Mouse (Mus musculus) ES-Bruce4 (cell line): ENCODE measurements around the gene Nrl. TPM values are rescaled to one million over a fixed set of nuclear protein-coding genes. Genes with fewer than 3 reads are reported as not detected.

Experiments used
- H3K27ac ChIP-seq: 2 replicates; pipeline ENCODE4 v1.5.1; 2012; ENCODE audit warnings: low read length, inconsistent platforms; ENCODE audit not compliant: insufficient read depth
- H3K27me3 ChIP-seq: 2 replicates; pipeline ENCODE4 v1.6.1; 2012; ENCODE audit warnings: mild to moderate bottlenecking, low read length, inconsistent platforms; ENCODE audit not compliant: control insufficient read depth, poor library complexity, insufficient read depth, severe bottlenecking
- H3K36me3 ChIP-seq: 2 replicates; pipeline ENCODE4 v1.6.1; 2012; ENCODE audit warnings: inconsistent platforms, mild to moderate bottlenecking, low read length, moderate library complexity; ENCODE audit not compliant: control insufficient read depth, poor library complexity, insufficient read depth, severe bottlenecking
- H3K4me1 ChIP-seq: one replicate; pipeline ENCODE4 v1.8.1; 2011; ENCODE audit warnings: low read length; ENCODE audit not compliant: control insufficient read depth, insufficient read depth
- H3K4me3 ChIP-seq: 2 replicates; pipeline ENCODE4 v1.5.1; 2011; ENCODE audit warnings: low read depth, mild to moderate bottlenecking, low read length
- H3K9ac ChIP-seq: 2 replicates; pipeline ENCODE4 v1.6.1; 2012; ENCODE audit warnings: low read depth, mild to moderate bottlenecking, inconsistent platforms; ENCODE audit not compliant: poor library complexity, severe bottlenecking
- H3K9me3 ChIP-seq: replicated peaks from 2 replicates; pipeline ENCODE4 v1.6.1; 2012; ENCODE audit warnings: mild to moderate bottlenecking, low read length, inconsistent platforms; ENCODE audit not compliant: control insufficient read depth, poor library complexity, insufficient read depth, severe bottlenecking
- CTCF ChIP-seq: IDR thresholded peaks from one replicate; pipeline ENCODE4 v1.8.1; 2011; ENCODE audit warnings: low read depth, low read length
- EP300 ChIP-seq: IDR thresholded peaks from 2 replicates; pipeline ENCODE4 v1.6.1; 2011; ENCODE audit warnings: low read depth, low read length; ENCODE audit not compliant: insufficient read depth
- POLR2A ChIP-seq: IDR thresholded peaks from one replicate; pipeline ENCODE4 v1.8.1; 2011; ENCODE audit warnings: low read length; ENCODE audit not compliant: insufficient read depth
- polyA plus RNA-seq: library from polyadenylated mRNA; stranded (reverse); fragments of >200 nt; gene quantifications from 2 replicates; pipeline ENCODE4 v1.2.4, GENCODE M21; 2011; ENCODE audit warnings: low read depth; ENCODE audit not compliant: missing spikeins, insufficient read depth, insufficient read length

Gene Nrl
- not detected in 2 replicates for polyA plus RNA-seq

- no peak within 1 kb of the TSS for H3K27ac ChIP-seq
- H3K27me3 ChIP-seq: no peaks in the 10 kb centered on the region
Observed at GRCm38 (mm10) chr14:55524785-55525184, at the start of gene Nrl. TSS of gene Nrl (minus strand) at chr14:55524981.

GRCm38 (mm10) chr14:55571760-55572159, 47.0 kb upstream of the Nrl start:
- no peak overlapping the region for H3K9ac ChIP-seq
- H3K36me3 ChIP-seq: 0 out of 2 replicates have a peak, but pooled peaks cover 4% of the 10 kb centered on the region

More at GRCm38 (mm10) chr14:55524785-55525184, at the start of gene Nrl:
- Histone ChIP-seq H3K4me3 (no peak within 1 kb of the TSS), H3K9me3 (no peaks in the 10 kb centered on the region), H3K36me3 (no peaks in the 10 kb centered on the region), H3K9ac (no peak within 1 kb of the TSS), H3K4me1 (no peaks in the 10 kb centered on the region)
- TF ChIP-seq POLR2A: no peak
- no peak for TF ChIP-seq EP300
- TF ChIP-seq CTCF: no peak

GRCm38 (mm10) chr14:55570588-55570987, 45.8 kb upstream of the Nrl start:
- no peak for TF ChIP-seq POLR2A
- no peak for TF ChIP-seq EP300
- TF ChIP-seq CTCF: no peak
- Histone ChIP-seq H3K9ac (no peak overlapping the region), H3K27me3 (no peaks in the 10 kb centered on the region), H3K36me3 (0 out of 2 replicates have a peak, but pooled peaks cover 4% of the 10 kb centered on the region), H3K4me1 (peaks cover 2% of the 10 kb centered on the region), H3K4me3 (no peak overlapping the region), H3K9me3 (no peaks in the 10 kb centered on the region), H3K27ac (no peak overlapping the region)

More at GRCm38 (mm10) chr14:55571760-55572159, 47.0 kb upstream of the Nrl start:
- peaks cover 6% of the 10 kb centered on the region for H3K4me1 ChIP-seq
- H3K9me3 ChIP-seq: no peaks in the 10 kb centered on the region
- no peaks in the 10 kb centered on the region for H3K27me3 ChIP-seq
- no peak for TF ChIP-seq CTCF
- no peak overlapping the region for H3K27ac ChIP-seq
- H3K4me3 ChIP-seq: no peak overlapping the region

DNA sequence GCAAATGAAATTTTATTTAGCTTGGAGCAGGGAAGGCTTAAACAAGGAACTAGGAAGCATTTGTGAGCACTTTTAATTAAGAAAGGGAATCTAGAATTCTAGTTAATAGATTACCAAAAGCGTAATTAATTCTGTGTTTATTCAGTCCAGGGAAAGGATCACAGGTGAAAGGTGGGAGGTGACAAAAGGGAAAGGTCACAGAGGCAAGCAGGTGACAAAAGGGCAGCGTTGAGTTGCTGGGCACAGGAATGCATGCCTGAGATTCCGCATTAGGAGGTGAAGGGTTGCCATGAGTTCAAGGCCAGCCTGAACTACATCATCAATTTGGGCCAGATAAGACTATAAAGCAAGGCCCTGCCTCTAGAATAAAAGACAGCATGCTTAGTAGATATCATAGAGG, 42.7 kb upstream of the Nrl start:
- Histone ChIP-seq H3K27ac (no peak overlapping the region), H3K9me3 (no peaks in the 10 kb centered on the region), H3K4me3 (no peak overlapping the region), H3K9ac (no peak overlapping the region), H3K4me1 (no peaks in the 10 kb centered on the region), H3K36me3 (peaks cover 6% of the 10 kb centered on the region; the same call in 1 of the 2 replicates), H3K27me3 (no peaks in the 10 kb centered on the region)
- TF ChIP-seq EP300 (no peak), CTCF (no peak), POLR2A (no peak)

- H3K27ac ChIP-seq: no peak overlapping the region
- H3K4me3 ChIP-seq: no peak overlapping the region
- TF ChIP-seq CTCF: no peak
- no peak for TF ChIP-seq POLR2A
- no peak for TF ChIP-seq EP300
- no peaks in the 10 kb centered on the region for H3K9me3 ChIP-seq
- no peaks in the 10 kb centered on the region for H3K27me3 ChIP-seq
- no peak overlapping the region for H3K9ac ChIP-seq
- no peaks in the 10 kb centered on the region for H3K4me1 ChIP-seq
- H3K36me3 ChIP-seq: peaks cover 6% of the 10 kb centered on the region; the same call in 1 of the 2 replicates
Observed at GRCm38 (mm10) chr14:55565748-55566147, 41.0 kb upstream of the Nrl start.

- H3K36me3 ChIP-seq: peaks cover 3% of the 10 kb centered on the region; the same call in 1 of the 2 replicates
Observed at GRCm38 (mm10) chr14:55563249-55563648, 38.5 kb upstream of the Nrl start.

More at GRCm38 (mm10) chr14:55563249-55563648, 38.5 kb upstream of the Nrl start:
- Histone ChIP-seq H3K9ac (no peak overlapping the region), H3K4me3 (no peak overlapping the region), H3K4me1 (no peaks in the 10 kb centered on the region), H3K27me3 (no peaks in the 10 kb centered on the region), H3K9me3 (no peaks in the 10 kb centered on the region), H3K27ac (no peak overlapping the region)
- no peak for TF ChIP-seq EP300
- no peak for TF ChIP-seq CTCF
- no peak for TF ChIP-seq POLR2A
